Mouse (Mus musculus) heart, postnatal 36 days (tissue): ENCODE results near the gene Creb3. TPM values are rescaled to one million over a fixed set of nuclear protein-coding genes. Genes with fewer than 3 reads are reported as not detected.
"Not testable (repeated sequence)": the region's sequence is repeated elsewhere in the genome, so short reads cannot be mapped to it uniquely, and the experiment has no call there.

Source experiments
- DNase-seq, 2 experiments: peaks; one replicate each; pipeline ENCODE4 v3.0.0; 2021 to 2022
- intact Hi-C: fragments of 180-260 bp; cut with DNase I; formaldehyde crosslinking; loops from one replicate; pipeline ENCODE4 v1.15.1; 2025
- total RNA-seq, 2 experiments: library from RNA; stranded (reverse); gene quantifications; 2 replicates each; pipeline ENCODE4 v1.2.3; 2021

Creb3 gene
- total RNA-seq, result 10 to 100 TPM; 40.4 to 47.6 TPM

- peak; percentile 91 to 95 for DNase-seq
- intact Hi-C loops, result loop anchor here (1.0 to 5.0 kb wide), 5 partner anchors 16 to 515 kb away; partner anchors contain the start of genes Ccdc107, Fam214b, Gba2 and Rgp1
Observed at GRCm38 (mm10) chr4:43561997-43562768, at the start of gene Creb3, which contains the start of gene Tln1. Creb3 (plus strand) TSS chr4:43562332. Tln1 (minus strand) TSS chr4:43562691.

- intact Hi-C loops, result no loop called here
- DNase-seq, result no peak
Observed at GRCm38 (mm10) chr4:43512653-43513052, 49.5 kb upstream of the Creb3 start.

DNA sequence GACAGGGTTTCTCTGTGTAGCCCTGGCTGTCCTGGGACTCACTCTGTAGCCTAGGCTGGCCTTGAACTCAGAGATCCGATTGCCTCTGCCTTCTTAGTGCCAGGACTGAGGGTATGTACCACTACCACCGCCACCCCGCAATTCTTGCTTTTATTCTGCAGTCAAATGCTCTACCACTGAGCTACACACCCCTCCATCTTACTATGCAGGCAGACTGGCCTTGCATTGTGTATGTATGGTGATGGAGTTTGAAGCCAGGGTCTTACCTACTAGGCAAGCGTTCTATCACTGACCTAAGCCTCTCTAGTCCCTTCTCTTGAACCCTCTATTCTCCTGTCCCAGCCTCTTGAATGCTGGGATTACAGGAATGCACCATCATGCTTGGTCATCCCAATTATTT is 48.8 kb upstream of the Creb3 start:
- intact Hi-C loops, result no loop called here
- no peak for DNase-seq

GRCm38 (mm10) chr4:43513791-43514190 is 48.3 kb upstream of the Creb3 start:
- no peak for DNase-seq
- intact Hi-C loops, result no loop called here

DNA sequence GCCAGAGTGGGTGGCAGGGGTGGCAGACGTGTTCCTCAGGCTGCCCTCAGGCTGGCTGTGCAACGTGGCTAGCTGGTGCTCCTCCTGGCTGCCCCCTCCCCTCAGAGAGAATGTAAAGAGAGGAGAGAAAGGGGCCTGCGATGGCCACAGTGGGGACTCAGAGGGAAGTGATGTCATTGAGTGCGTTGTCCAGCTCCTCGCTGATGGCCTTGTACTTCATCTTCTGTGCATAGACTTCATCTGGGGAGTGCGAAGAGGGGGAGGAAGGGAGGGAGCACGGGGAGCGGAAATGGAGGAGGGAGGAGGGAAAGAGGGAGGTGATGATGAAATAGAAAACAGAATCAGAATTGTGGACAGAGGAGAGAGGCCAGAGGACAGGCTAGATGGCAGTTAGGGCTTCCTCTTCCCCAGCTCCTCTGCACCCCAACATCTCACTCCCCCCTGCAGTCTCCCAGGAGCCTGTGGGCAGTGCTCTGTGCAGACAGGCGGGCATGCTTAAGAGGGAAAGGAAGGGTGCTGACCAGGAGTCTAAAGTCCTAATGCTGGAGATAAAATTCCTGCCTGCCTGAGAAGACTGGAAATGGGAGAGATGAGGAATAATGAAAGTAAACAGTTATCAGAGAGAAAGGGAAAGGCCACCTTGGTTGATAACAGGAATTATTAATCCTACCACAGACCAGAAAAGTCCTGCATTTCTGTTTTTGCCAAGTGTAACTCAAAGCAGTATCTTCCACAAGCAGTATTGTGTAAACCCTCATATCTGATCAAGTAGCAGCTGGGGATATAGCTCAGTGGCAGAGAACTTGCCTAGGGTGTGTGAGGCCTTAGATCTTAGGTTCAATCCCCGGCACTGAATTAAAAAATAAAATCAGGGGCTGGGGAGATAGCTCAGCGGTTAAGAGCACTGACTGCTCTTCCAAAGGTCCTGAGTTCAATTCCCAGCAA is 46.1 kb upstream of the Creb3 start:
- intact Hi-C loops, result no loop called here
- no peak for DNase-seq

GRCm38 (mm10) chr4:43519551-43519950 is 42.6 kb upstream of the Creb3 start:
- no peak for DNase-seq
- intact Hi-C loops, result no loop called here

DNA sequence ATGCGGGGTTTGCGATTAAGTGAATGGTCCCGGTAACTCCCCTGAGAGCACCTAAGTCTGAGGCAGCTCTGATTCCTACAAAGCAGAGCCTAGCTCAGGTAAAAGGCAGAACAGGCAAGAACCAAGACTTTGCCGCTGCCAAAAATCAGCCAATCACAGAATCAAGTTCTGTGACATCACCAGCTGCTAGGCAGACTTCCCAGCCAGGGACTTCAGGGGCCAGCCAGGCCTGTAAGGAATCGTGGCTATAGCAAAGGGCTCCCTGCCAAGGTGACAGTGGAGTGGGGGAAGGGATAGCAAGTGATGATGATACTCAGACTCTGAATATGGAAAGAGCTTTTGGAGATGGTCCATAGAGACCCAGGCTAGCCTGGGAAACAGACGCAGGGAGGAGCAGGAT is 42.2 kb upstream of the Creb3 start:
- peak; percentile 93 to 95 for DNase-seq
- intact Hi-C loops, result no loop called here

- DNase-seq, result no peak
- intact Hi-C loops, result no loop called here
Observed at GRCm38 (mm10) chr4:43527880-43528279, 34.3 kb upstream of the Creb3 start.

- no peak for DNase-seq
- intact Hi-C loops, result no loop called here
Observed at GRCm38 (mm10) chr4:43528487-43528886, 33.6 kb upstream of the Creb3 start.

- intact Hi-C loops, result loop anchor here (2.0 kb wide), 3 partner anchors 31 to 181 kb away; partner anchors contain the start of gene Olfr71
Observed at GRCm38 (mm10) chr4:43530081-43530501, 32.0 kb upstream of the Creb3 start.

GRCm38 (mm10) chr4:43530581-43530980 is 31.6 kb upstream of the Creb3 start:
- intact Hi-C loops, result loop anchor here (2.0 kb wide), 3 partner anchors 30 to 180 kb away; partner anchors contain the start of gene Olfr71
- DNase-seq, result peak; percentile 75 to 80

More at GRCm38 (mm10) chr4:43530081-43530501, 32.0 kb upstream of the Creb3 start:
- DNase-seq, result no peak

DNA sequence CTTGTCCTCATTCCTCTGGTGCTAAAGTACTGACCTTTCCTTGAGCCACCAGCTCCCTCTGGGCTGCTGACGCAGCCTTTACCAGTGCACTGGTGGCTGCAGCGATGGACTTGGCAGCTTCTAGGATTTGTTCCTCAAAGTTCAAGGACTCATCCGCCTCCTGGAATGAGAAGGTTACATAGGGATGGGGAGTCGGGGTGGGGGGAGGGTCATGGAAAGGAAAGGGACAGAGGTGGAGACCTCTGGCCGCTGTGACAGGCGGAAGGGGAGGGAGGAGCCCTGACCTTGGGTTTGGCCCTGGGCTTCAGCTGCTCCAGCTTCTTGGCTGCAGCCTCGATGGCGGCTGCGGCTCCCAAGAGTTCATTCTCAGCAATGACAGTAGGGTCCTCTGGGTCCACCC is 28.9 kb upstream of the Creb3 start:
- intact Hi-C loops, result no loop called here
- no peak for DNase-seq

GRCm38 (mm10) chr4:43535628-43536027 is 26.5 kb upstream of the Creb3 start:
- DNase-seq, result no peak
- intact Hi-C loops, result no loop called here

DNA sequence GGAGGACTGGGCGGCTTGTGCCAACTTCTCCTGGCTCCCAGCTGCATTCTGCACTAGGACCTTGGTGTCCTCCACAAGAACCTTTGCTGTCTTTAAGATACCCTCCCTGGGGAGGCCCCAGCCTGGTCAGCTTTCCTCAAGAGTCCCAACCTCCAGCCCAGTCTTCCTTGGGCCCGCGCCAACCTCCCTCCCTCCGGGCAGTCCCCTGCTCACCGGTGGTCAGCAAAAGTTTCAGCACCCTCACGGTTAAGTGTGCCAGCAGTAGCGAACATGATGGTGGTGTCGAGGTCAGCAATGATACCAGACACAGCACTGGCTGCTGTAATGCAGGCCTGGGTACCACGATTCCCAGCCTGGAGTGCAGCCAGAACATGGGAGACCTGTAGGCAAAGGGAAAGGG is 26.1 kb upstream of the Creb3 start:
- intact Hi-C loops, result no loop called here

GRCm38 (mm10) chr4:43542044-43542443 is 20.1 kb upstream of the Creb3 start:
- intact Hi-C loops, result no loop called here
- no peak for DNase-seq

More for the DNA sequence above, 26.1 kb upstream of the Creb3 start:
- DNase-seq, result no peak

DNA sequence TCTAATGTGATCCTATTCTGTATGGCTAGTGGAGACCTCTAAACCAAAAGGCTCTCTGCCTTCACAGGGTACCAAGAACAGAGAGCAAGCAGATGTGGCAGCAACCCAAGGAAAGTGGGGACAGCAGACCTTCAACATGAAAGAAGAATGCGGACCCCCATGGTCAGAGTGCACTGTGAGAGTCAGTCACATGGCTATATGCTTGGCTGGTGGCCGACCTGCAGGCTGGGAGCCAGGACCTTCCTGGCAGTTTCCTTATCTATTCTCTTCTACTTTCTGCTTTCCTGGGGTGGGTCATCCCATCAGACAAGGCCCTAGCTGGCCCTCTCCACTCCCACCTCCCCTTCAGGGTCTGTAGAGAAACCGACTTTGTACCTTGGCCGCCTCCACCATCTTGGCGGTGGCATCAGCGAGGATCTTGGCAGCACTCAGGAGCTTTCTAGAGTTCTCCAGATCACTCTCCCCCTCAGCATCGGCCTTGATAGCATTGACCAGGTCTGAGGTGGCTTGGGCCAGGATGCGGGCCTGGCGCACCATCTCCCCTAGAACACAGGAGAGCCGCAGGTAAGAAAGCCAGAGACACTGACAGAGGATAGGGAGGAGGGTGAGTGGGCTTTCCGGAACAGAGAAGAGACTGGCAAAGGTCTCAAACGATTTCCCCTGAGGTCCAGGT is 15.6 kb upstream of the Creb3 start:
- intact Hi-C loops, result no loop called here

DNA sequence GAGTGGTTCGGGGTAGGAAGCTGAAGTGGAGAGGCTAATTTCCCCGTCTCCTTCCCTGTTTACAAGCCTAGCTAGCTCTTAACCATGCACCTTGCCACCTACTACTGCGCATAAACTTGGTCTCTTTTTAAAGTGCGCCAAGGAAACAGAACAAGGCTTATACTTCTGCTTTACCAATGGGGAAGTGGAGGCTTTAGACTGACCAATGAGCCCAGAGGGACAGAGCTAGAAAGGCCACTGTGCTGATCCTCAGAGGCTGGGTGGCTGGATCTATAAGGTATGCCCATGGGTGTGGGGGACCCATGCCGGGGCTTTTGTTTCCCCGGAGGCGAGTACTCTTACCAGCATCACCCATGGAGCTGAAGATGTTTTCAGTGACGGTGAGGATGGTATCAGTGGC is 15.0 kb upstream of the Creb3 start:
- intact Hi-C loops, result no loop called here

More for the DNA sequence above, 15.6 kb upstream of the Creb3 start:
- no peak for DNase-seq

GRCm38 (mm10) chr4:43549055-43549454 is 13.1 kb upstream of the Creb3 start:
- intact Hi-C loops, result no loop called here
- no peak for DNase-seq

More for the DNA sequence above, 15.0 kb upstream of the Creb3 start:
- no peak for DNase-seq

DNA sequence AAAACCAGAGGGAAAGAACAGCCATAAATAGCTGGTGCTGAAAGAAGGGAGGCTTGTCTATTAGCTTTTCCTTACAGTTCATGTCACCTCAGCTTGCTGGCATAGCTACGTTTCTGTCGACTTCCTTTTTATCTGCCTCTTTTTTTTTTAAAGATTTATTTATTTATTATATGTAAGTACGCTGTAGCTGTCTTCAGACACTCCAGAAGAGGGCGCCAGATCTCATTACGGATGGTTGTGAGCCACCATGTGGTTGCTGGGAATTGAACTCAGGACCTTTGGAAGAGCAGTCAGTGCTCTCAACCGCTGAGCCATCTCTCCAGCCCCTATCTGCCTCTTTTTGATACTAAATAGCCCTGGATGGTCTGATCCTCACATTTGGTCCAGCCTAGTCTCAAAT is 10.3 kb upstream of the Creb3 start:
- intact Hi-C loops, DNase-seq: not testable (repeated sequence)

- intact Hi-C loops, result no loop called here
- DNase-seq, result no peak
Observed at GRCm38 (mm10) chr4:43552437-43552836, 9.7 kb upstream of the Creb3 start.
